Mouse (Mus musculus) macrophage (primary cell): ENCODE data around the gene Echdc2. TPM values are rescaled to one million over a fixed set of nuclear protein-coding genes. Genes with fewer than 3 reads are reported as not detected.

Experiments used
- H3K27ac ChIP-seq: fragments of 350-480 bp; formaldehyde crosslinking; 2 replicates; pipeline ENCODE4 v1.9.0; 2021
- H3K36me3 ChIP-seq: fragments of 350-480 bp; formaldehyde crosslinking; 2 replicates; pipeline ENCODE4 v1.9.0; 2021; ENCODE audit errors: inconsistent target
- H3K4me3 ChIP-seq: fragments of 350-480 bp; formaldehyde crosslinking; 2 replicates; pipeline ENCODE4 v1.9.0; 2021; ENCODE audit errors: inconsistent target
- H3K79me2 ChIP-seq: fragments of 350-480 bp; formaldehyde crosslinking; 2 replicates; pipeline ENCODE4 v1.9.0; 2021; ENCODE audit errors: inconsistent target
- WGBS: methylation state at CpG from one replicate; pipeline ENCODE4 v1.1.7; 2026; ENCODE audit warnings: inconsistent platforms; ENCODE audit not compliant: missing documents; 5-methylcytosine and 5-hydroxymethylcytosine counted together
- polyA plus RNA-seq: library from polyadenylated mRNA; stranded (reverse); fragments of 250-400 nt; gene quantifications from 3 replicates; pipeline ENCODE4 v1.2.4, GENCODE M21; 2018; ENCODE audit warnings: inconsistent platforms

The Echdc2 gene
- polyA plus RNA-seq, 1 experiment from 2014 or later, result not detected

GRCm38 (mm10) chr4:108161936-108162335 is 3.3 kb upstream of the Echdc2 start:
- WGBS, result 93% methylated on average over 8 of the region's 8 CpGs

GRCm38 (mm10) chr4:108163291-108163690 is 1.9 kb upstream of the Echdc2 start:
- WGBS, result 85% methylated on average over 3 of the region's 3 CpGs
- H3K36me3 ChIP-seq, result no peaks in the 10 kb centered on the region
- no peak overlapping the region for H3K4me3 ChIP-seq
- H3K27ac ChIP-seq, result no peak overlapping the region
- H3K79me2 ChIP-seq, result no peaks in the 10 kb centered on the region

More at GRCm38 (mm10) chr4:108161936-108162335, 3.3 kb upstream of the Echdc2 start:
- H3K4me3 ChIP-seq, result no peak overlapping the region
- no peaks in the 10 kb centered on the region for H3K36me3 ChIP-seq
- H3K27ac ChIP-seq, result no peak overlapping the region
- no peaks in the 10 kb centered on the region for H3K79me2 ChIP-seq

- no peaks in the 10 kb centered on the region for H3K79me2 ChIP-seq
- H3K27ac ChIP-seq, result no peak overlapping the region
- H3K4me3 ChIP-seq, result no peak overlapping the region
- no peaks in the 10 kb centered on the region for H3K36me3 ChIP-seq
- 64% methylated on average over 4 of the region's 4 CpGs for WGBS
These were observed 1.6 kb downstream of the Echdc2 start for GRCm38 (mm10) chr4:108166874-108167273.

GRCm38 (mm10) chr4:108168056-108168455 is 2.8 kb downstream of the Echdc2 start:
- H3K27ac ChIP-seq, result no peak overlapping the region
- no peaks in the 10 kb centered on the region for H3K36me3 ChIP-seq
- WGBS, result 88% methylated on average over 6 of the region's 6 CpGs
- no peaks in the 10 kb centered on the region for H3K79me2 ChIP-seq
- no peak overlapping the region for H3K4me3 ChIP-seq

GRCm38 (mm10) chr4:108182278-108182677 is 17.0 kb downstream of the Echdc2 start:
- H3K27ac ChIP-seq, result no peak overlapping the region
- H3K36me3 ChIP-seq, result no peaks in the 10 kb centered on the region
- 100% methylated on average over 1 of the region's 1 CpGs for WGBS
- H3K4me3 ChIP-seq, result no peak overlapping the region
- no peaks in the 10 kb centered on the region for H3K79me2 ChIP-seq

- H3K27ac ChIP-seq, result no peak overlapping the region
- no peak overlapping the region for H3K4me3 ChIP-seq
- H3K79me2 ChIP-seq, result no peaks in the 10 kb centered on the region
- 71% methylated on average over 2 of the region's 2 CpGs for WGBS
- H3K36me3 ChIP-seq, result no peaks in the 10 kb centered on the region
These were observed 27.6 kb downstream of the Echdc2 start for GRCm38 (mm10) chr4:108192821-108193323.

- H3K27ac ChIP-seq, result no peak overlapping the region
- no peak overlapping the region for H3K4me3 ChIP-seq
- H3K79me2 ChIP-seq, result no peaks in the 10 kb centered on the region
- WGBS, result 93% methylated on average over 6 of the region's 6 CpGs
- no peaks in the 10 kb centered on the region for H3K36me3 ChIP-seq
These were observed 31.1 kb downstream of the Echdc2 start for GRCm38 (mm10) chr4:108196277-108196855.

GRCm38 (mm10) chr4:108199236-108199635 is 34.0 kb downstream of the Echdc2 start:
- Histone ChIP-seq H3K27ac (no peak overlapping the region), H3K36me3 (no peaks in the 10 kb centered on the region), H3K79me2 (no peaks in the 10 kb centered on the region), H3K4me3 (no peak overlapping the region)
- 79% methylated on average over 2 of the region's 2 CpGs for WGBS

GRCm38 (mm10) chr4:108204629-108205028 is 39.4 kb downstream of the Echdc2 start:
- H3K4me3 ChIP-seq, result no peak overlapping the region
- no peaks in the 10 kb centered on the region for H3K79me2 ChIP-seq
- H3K27ac ChIP-seq, result no peak overlapping the region
- H3K36me3 ChIP-seq, result no peaks in the 10 kb centered on the region
- WGBS, result 93% methylated on average over 6 of the region's 6 CpGs

GRCm38 (mm10) chr4:108213023-108213422 is 47.8 kb downstream of the Echdc2 start:
- no peaks in the 10 kb centered on the region for H3K36me3 ChIP-seq
- no peaks in the 10 kb centered on the region for H3K79me2 ChIP-seq
- H3K27ac ChIP-seq, result no peak overlapping the region
- H3K4me3 ChIP-seq, result no peak overlapping the region
- WGBS, result 100% methylated on average over 2 of the region's 2 CpGs

- Histone ChIP-seq H3K27ac (no peak within 1 kb of the TSS), H3K4me3 (no peak within 1 kb of the TSS), H3K79me2 (no peaks in the 10 kb centered on the region), H3K36me3 (no peaks in the 10 kb centered on the region)
- 9% methylated on average over 62 of the region's 107 CpGs for WGBS
These were observed 52.3 kb downstream of the Echdc2 start, which contains the start of gene Zyg11a for GRCm38 (mm10) chr4:108217332-108218179. Gene Zyg11a, minus strand, starts transcription at chr4:108218048.

GRCm38 (mm10) chr4:108219019-108219418 is 53.8 kb downstream of the Echdc2 start:
- Histone ChIP-seq H3K4me3 (no peak overlapping the region), H3K36me3 (no peaks in the 10 kb centered on the region), H3K79me2 (no peaks in the 10 kb centered on the region), H3K27ac (no peak overlapping the region)
- 52% methylated on average over 9 of the region's 9 CpGs for WGBS

GRCm38 (mm10) chr4:108222507-108222906 is 57.3 kb downstream of the Echdc2 start:
- no peak overlapping the region for H3K4me3 ChIP-seq
- no peaks in the 10 kb centered on the region for H3K79me2 ChIP-seq
- no peak overlapping the region for H3K27ac ChIP-seq
- 95% methylated on average over 2 of the region's 5 CpGs for WGBS
- H3K36me3 ChIP-seq, result no peaks in the 10 kb centered on the region

GRCm38 (mm10) chr4:108225341-108225872 is 60.2 kb downstream of the Echdc2 start:
- no peaks in the 10 kb centered on the region for H3K36me3 ChIP-seq

More at GRCm38 (mm10) chr4:108225341-108225872, 60.2 kb downstream of the Echdc2 start:
- 97% methylated on average over 3 of the region's 3 CpGs for whole genome bisulfite sequencing
- no peak overlapping the region for H3K27ac ChIP-seq
- H3K79me2 ChIP-seq, result no peaks in the 10 kb centered on the region
- H3K4me3 ChIP-seq, result no peak overlapping the region
